Mouse (Mus musculus) embryonic facial prominence, embryonic 11.5 days (tissue): Measurements from ENCODE around the gene Sik3. TPM values are rescaled to one million over a fixed set of nuclear protein-coding genes. Genes with fewer than 3 reads are reported as not detected.

Source experiments
- ATAC-seq: fragments of 200-750 bp; cut with Nextera tagmentation; replicated peaks from 2 replicates; pipeline ENCODE4 v1.8.0; 2017; ENCODE audit warnings: low read depth; ENCODE audit not compliant: insufficient number of reproducible peaks, low FRiP score, low TSS enrichment
- DNase-seq: peaks from one replicate; pipeline ENCODE4 v3.0.0-alpha.2; 2015; ENCODE audit warnings: low spot score
- H3K27ac ChIP-seq: fragments of 300-500 bp; sonication (generic); replicated peaks from 2 replicates; pipeline ENCODE4 v1.5.1; 2014; ENCODE audit warnings: mild to moderate bottlenecking, low read depth, low read length, control low read depth
- H3K27me3 ChIP-seq: fragments of 300-500 bp; sonication (generic); 2 replicates; pipeline ENCODE4 v1.6.1; 2014; ENCODE audit warnings: mild to moderate bottlenecking, low read length, moderate library complexity, mixed read lengths; ENCODE audit not compliant: control insufficient read depth, insufficient read depth
- H3K36me3 ChIP-seq: fragments of 300-500 bp; sonication (generic); replicated peaks from 2 replicates; pipeline ENCODE4 v1.6.1; 2014; ENCODE audit warnings: low read depth, mild to moderate bottlenecking, low read length, moderate library complexity, mixed read lengths; ENCODE audit not compliant: control insufficient read depth, insufficient read depth
- H3K4me1 ChIP-seq: fragments of 300-500 bp; sonication (generic); 2 replicates; pipeline ENCODE4 v1.6.1; 2014; ENCODE audit warnings: low read length, mixed read lengths; ENCODE audit not compliant: control insufficient read depth, insufficient read depth
- H3K4me2 ChIP-seq: fragments of 300-500 bp; sonication (generic); 2 replicates; pipeline ENCODE4 v1.6.1; 2014; ENCODE audit warnings: low read depth, mild to moderate bottlenecking, control low read depth, low read length, moderate library complexity
- H3K4me3 ChIP-seq: fragments of 300-500 bp; sonication (generic); 2 replicates; pipeline ENCODE4 v1.5.1; 2014; ENCODE audit warnings: low read depth, low read length, control low read depth
- H3K9ac ChIP-seq: fragments of 300-500 bp; sonication (generic); replicated peaks from 2 replicates; pipeline ENCODE4 v1.6.1; 2014; ENCODE audit warnings: mild to moderate bottlenecking, control low read depth, low read length
- H3K9me3 ChIP-seq: fragments of 300-500 bp; sonication (generic); replicated peaks from 2 replicates; pipeline ENCODE4 v1.6.1; 2016; ENCODE audit warnings: mild to moderate bottlenecking, low read length, inconsistent platforms, mixed read lengths; ENCODE audit not compliant: control insufficient read depth
- WGBS: fragments of 180-500 bp; shearing (Covaris S2); extraction: QIAGEN DNeasy Blood & Tissue Kit; methylation state at CpG from one replicate; pipeline ENCODE4 v1.1.7; 2014; 5-methylcytosine and 5-hydroxymethylcytosine counted together
- polyA plus RNA-seq: library from polyadenylated mRNA; unstranded; fragments of >200 nt; fragmentation: Nextera tagmentation; extraction: Ambion mirVana; gene quantifications from 2 replicates; pipeline ENCODE4 v1.2.1, GENCODE M21; 2014

The Sik3 gene
- polyA plus RNA-seq, 1 experiment from 2014 or later, result 8.2 TPM

- 15% methylated on average over 37 of the region's 37 CpGs for WGBS
- no peaks in the 10 kb centered on the region for H3K27me3 ChIP-seq
- H3K9me3 ChIP-seq, result no peaks in the 10 kb centered on the region
- ATAC-seq, result peak; percentile 93
- peak; percentile 93 for DNase-seq
- no peaks in the 10 kb centered on the region; the same call in 1 of the 2 replicates for H3K4me1 ChIP-seq
- peak overlapping the region; percentile 84 for H3K4me2 ChIP-seq
- H3K9ac ChIP-seq, result peak overlapping the region; percentile 73
- H3K4me3 ChIP-seq, result peak overlapping the region; percentile 43
- no peak overlapping the region for H3K27ac ChIP-seq
- H3K36me3 ChIP-seq, result no peaks in the 10 kb centered on the region
Observed at GRCm38 (mm10) chr9:46229573-46230449, 217.2 kb downstream of the Sik3 start.

- 17% methylated on average over 13 of the region's 13 CpGs for WGBS
- no peak for ATAC-seq
- Histone ChIP-seq H3K36me3 (no peaks in the 10 kb centered on the region), H3K4me3 (peak overlapping the region; percentile 43), H3K27ac (no peak overlapping the region), H3K4me2 (peak overlapping the region; percentile 84), H3K4me1 (no peaks in the 10 kb centered on the region; the same call in 1 of the 2 replicates), H3K27me3 (no peaks in the 10 kb centered on the region), H3K9me3 (no peaks in the 10 kb centered on the region), H3K9ac (peak overlapping the region; percentile 73)
- no peak for DNase-seq
Observed at GRCm38 (mm10) chr9:46230450-46230975, 217.9 kb downstream of the Sik3 start.

- 75% methylated on average over 6 of the region's 6 CpGs for WGBS
- Histone ChIP-seq H3K9ac (no peak overlapping the region), H3K4me3 (no peak overlapping the region), H3K36me3 (no peaks in the 10 kb centered on the region), H3K27ac (no peak overlapping the region), H3K9me3 (no peaks in the 10 kb centered on the region), H3K4me1 (no peaks in the 10 kb centered on the region; the same call in 1 of the 2 replicates), H3K27me3 (no peaks in the 10 kb centered on the region), H3K4me2 (no peak overlapping the region)
- ATAC-seq, result no peak
- no peak for DNase-seq
Observed at GRCm38 (mm10) chr9:46235196-46235595, 222.6 kb downstream of the Sik3 start.

- ATAC-seq, result no peak
Observed at GRCm38 (mm10) chr9:46235596-46235648, 222.8 kb downstream of the Sik3 start, which contains the start of gene Apoc3. Apoc3 (minus strand) TSS chr9:46235636.

GRCm38 (mm10) chr9:46235649-46236048, 223.0 kb downstream of the Sik3 start:
- no peak overlapping the region for H3K9ac ChIP-seq
- H3K4me2 ChIP-seq, result no peak overlapping the region
- H3K9me3 ChIP-seq, result no peaks in the 10 kb centered on the region
- no peaks in the 10 kb centered on the region for H3K27me3 ChIP-seq
- H3K4me1 ChIP-seq, result no peaks in the 10 kb centered on the region; the same call in 1 of the 2 replicates
- no peak for DNase-seq
- H3K27ac ChIP-seq, result no peak overlapping the region
- no peak for ATAC-seq
- H3K4me3 ChIP-seq, result no peak overlapping the region
- WGBS, result 48% methylated on average over 4 of the region's 4 CpGs
- no peaks in the 10 kb centered on the region for H3K36me3 ChIP-seq

More at GRCm38 (mm10) chr9:46235596-46235648, 222.8 kb downstream of the Sik3 start, which contains the start of gene Apoc3:
- Histone ChIP-seq H3K36me3 (no peaks in the 10 kb centered on the region), H3K27me3 (no peaks in the 10 kb centered on the region), H3K27ac (no peak within 1 kb of the TSS), H3K4me2 (no peak within 1 kb of the TSS), H3K4me3 (no peak within 1 kb of the TSS), H3K4me1 (no peaks in the 10 kb centered on the region; the same call in 1 of the 2 replicates), H3K9me3 (no peaks in the 10 kb centered on the region), H3K9ac (no peak within 1 kb of the TSS)
- no peak for DNase-seq

- H3K4me1 ChIP-seq, result no peaks in the 10 kb centered on the region
- ATAC-seq (no peak), DNase-seq (no peak)
- H3K4me3 ChIP-seq, result no peak overlapping the region
- H3K4me2 ChIP-seq, result no peak overlapping the region
- H3K9ac ChIP-seq, result no peak overlapping the region
- no peaks in the 10 kb centered on the region for H3K9me3 ChIP-seq
- no peak overlapping the region for H3K27ac ChIP-seq
- no peaks in the 10 kb centered on the region for H3K36me3 ChIP-seq
- 86% methylated on average over 7 of the region's 7 CpGs for WGBS
- no peaks in the 10 kb centered on the region for H3K27me3 ChIP-seq
Observed at GRCm38 (mm10) chr9:46238850-46239249, 226.2 kb downstream of the Sik3 start.

- Histone ChIP-seq H3K36me3 (no peaks in the 10 kb centered on the region), H3K4me2 (no peak within 1 kb of the TSS), H3K27me3 (no peaks in the 10 kb centered on the region), H3K4me3 (no peak within 1 kb of the TSS), H3K27ac (no peak within 1 kb of the TSS), H3K9me3 (no peaks in the 10 kb centered on the region), H3K9ac (no peak within 1 kb of the TSS), H3K4me1 (no peaks in the 10 kb centered on the region)
- ATAC-seq (no peak), DNase-seq (no peak)
- WGBS, result 73% methylated on average over 7 of the region's 7 CpGs
Observed at GRCm38 (mm10) chr9:46240526-46241153, 228.0 kb downstream of the Sik3 start, which contains the start of gene Apoa4. Apoa4 (plus strand) TSS chr9:46240696.

GRCm38 (mm10) chr9:46241818-46242217, 229.2 kb downstream of the Sik3 start:
- Histone ChIP-seq H3K9me3 (no peaks in the 10 kb centered on the region), H3K4me3 (no peak overlapping the region), H3K27me3 (no peaks in the 10 kb centered on the region), H3K4me2 (no peak overlapping the region), H3K36me3 (no peaks in the 10 kb centered on the region), H3K9ac (no peak overlapping the region), H3K4me1 (no peaks in the 10 kb centered on the region), H3K27ac (no peak overlapping the region)
- no peak for ATAC-seq
- DNase-seq, result no peak
- 75% methylated on average over 2 of the region's 2 CpGs for WGBS
